Mouse (Mus musculus): Measurements from ENCODE around the gene Klhdc7a. TPM values are rescaled to one million over a fixed set of nuclear protein-coding genes. Genes with fewer than 3 reads are reported as not detected.

Gene Klhdc7a
- total and polyA plus RNA-seq, 3 experiments: 0.11 TPM; not detected in 2

DNA sequence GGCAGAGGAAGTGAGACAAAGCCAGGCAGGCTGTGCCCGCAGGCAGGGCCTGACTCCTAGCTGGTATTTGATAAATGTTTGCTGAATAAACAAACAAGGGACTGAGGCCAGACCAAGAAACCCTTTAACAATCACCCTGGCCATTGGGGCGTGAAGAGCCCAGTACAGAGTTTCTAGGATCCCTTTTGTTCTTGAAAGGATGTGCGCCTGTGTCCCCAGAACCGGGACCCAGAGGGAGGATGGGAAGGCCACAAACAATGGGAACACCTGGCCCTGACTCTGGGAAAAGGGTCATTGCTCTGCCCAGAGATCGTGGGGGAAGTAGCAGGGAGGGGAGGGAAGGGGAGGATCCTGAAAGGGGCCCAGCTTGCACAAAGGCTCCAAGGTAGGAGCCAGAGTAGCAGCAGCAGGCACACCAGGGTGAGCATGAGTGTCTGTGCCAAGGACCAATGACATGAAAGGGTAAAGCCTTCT, 9.5 kb upstream of the Klhdc7a start:
- ATAC-seq (ENCODE audit: extremely low read depth, insufficient number of reproducible peaks, low FRiP score, poor library complexity, severe bottlenecking) (no peak), DNase-seq (ENCODE audit: low spot score) (no peak)
- H3K27me3 ChIP-seq (ENCODE audit: insufficient read depth, low read length): no peaks in the 10 kb centered on the region
- no peak for TF ChIP-seq GATA1 (IDR thresholded peaks at IDR 0.05; ENCODE audit: borderline replicate concordance, low read length)
- no peak for TF ChIP-seq GATA2 (IDR thresholded peaks at IDR 0.05; ENCODE audit: borderline replicate concordance, low read depth, low read length)
- TF ChIP-seq CTCF (IDR thresholded peaks at IDR 0.05; ENCODE audit: low read depth, low read length): no peak
- TF ChIP-seq POLR2AphosphoS5 (IDR thresholded peaks at IDR 0.05; ENCODE audit: insufficient replicate concordance, low read depth, low read length): no peak
- no peak for TF ChIP-seq TAL1 (conservative IDR thresholded peaks at IDR 0.05; ENCODE audit: low read depth, low read length)
- H3K4me1 ChIP-seq (ENCODE audit: insufficient read depth, low read depth, low read length): no peaks in the 10 kb centered on the region
- peaks cover 96% of the 10 kb centered on the region for H3K9me3 ChIP-seq (replicated peaks)
- H3K36me3 ChIP-seq (replicated peaks): no peaks in the 10 kb centered on the region
- no peak overlapping the region for H3K4me3 ChIP-seq (ENCODE audit: low read depth, low read length)

DNA sequence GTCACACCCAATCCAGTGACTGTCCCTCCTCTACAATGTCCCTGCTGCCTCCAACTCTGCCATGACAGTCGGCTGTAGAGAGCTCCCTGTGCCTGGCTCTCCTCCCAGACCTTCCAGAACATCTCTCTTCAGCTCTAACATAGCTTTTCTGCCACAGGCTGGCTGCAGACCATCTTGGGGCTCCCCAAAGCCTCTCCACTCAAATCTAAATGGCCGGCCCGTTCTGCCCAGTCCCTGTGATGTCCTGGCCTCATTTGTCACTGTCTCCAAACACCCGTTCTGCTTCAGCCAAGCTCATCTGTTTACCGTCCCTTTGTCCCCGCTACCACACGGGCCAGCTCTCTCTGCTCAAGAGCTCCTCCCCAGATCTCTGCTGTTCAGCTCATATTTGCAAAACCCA, 6.7 kb upstream of the Klhdc7a start:
- DNase-seq (ENCODE audit: low spot score) (no peak), ATAC-seq (ENCODE audit: extremely low read depth, insufficient number of reproducible peaks, low FRiP score, poor library complexity, severe bottlenecking) (no peak)
- Histone ChIP-seq H3K36me3 (replicated peaks) (no peaks in the 10 kb centered on the region), H3K27me3 (ENCODE audit: insufficient read depth, low read length) (no peaks in the 10 kb centered on the region), H3K4me1 (ENCODE audit: insufficient read depth, low read depth, low read length) (no peaks in the 10 kb centered on the region), H3K4me3 (ENCODE audit: low read depth, low read length) (no peak overlapping the region), H3K9me3 (replicated peaks) (peaks cover 95% of the 10 kb centered on the region)
- TF ChIP-seq CTCF (IDR thresholded peaks at IDR 0.05; ENCODE audit: low read depth, low read length): no peak
- TF ChIP-seq GATA1 (IDR thresholded peaks at IDR 0.05; ENCODE audit: borderline replicate concordance, low read length): no peak
- TF ChIP-seq TAL1 (conservative IDR thresholded peaks at IDR 0.05; ENCODE audit: low read depth, low read length): no peak
- TF ChIP-seq POLR2AphosphoS5 (IDR thresholded peaks at IDR 0.05; ENCODE audit: insufficient replicate concordance, low read depth, low read length): no peak
- no peak for TF ChIP-seq GATA2 (IDR thresholded peaks at IDR 0.05; ENCODE audit: borderline replicate concordance, low read depth, low read length)

DNA sequence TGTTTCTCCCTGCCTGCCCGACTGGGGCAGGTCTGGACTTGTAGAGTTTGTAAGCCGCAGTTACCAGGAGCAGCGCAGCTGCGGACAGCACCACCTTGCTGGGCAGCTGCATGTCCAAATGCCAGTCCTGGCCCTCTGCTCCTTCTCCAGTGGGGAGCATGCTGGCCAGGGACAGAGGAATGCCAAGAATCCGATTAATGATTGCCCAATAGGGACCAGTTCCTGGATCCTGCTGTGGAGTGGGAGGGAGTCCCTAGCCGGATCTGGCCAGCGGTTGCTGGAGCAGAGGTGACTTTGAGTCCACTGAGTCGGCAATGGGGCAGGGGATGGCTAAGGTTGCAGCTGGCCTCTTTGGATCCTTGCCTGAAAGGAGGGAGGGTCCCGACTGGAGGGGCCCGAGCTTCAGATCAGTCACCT, 343 bp downstream of the Klhdc7a start:
- no peak for ATAC-seq (ENCODE audit: extremely low read depth, insufficient number of reproducible peaks, low FRiP score, poor library complexity, severe bottlenecking)
- Histone ChIP-seq H3K36me3 (replicated peaks) (no peaks in the 10 kb centered on the region), H3K4me1 (ENCODE audit: insufficient read depth, low read depth, low read length) (no peaks in the 10 kb centered on the region), H3K27me3 (ENCODE audit: insufficient read depth, low read length) (no peaks in the 10 kb centered on the region), H3K9me3 (replicated peaks) (peaks cover 92% of the 10 kb centered on the region), H3K4me3 (ENCODE audit: low read depth, low read length) (no peak overlapping the region)
- no peak for DNase-seq (ENCODE audit: low spot score)
- TF ChIP-seq TAL1 (conservative IDR thresholded peaks at IDR 0.05; ENCODE audit: low read depth, low read length) (no peak), GATA1 (IDR thresholded peaks at IDR 0.05; ENCODE audit: borderline replicate concordance, low read length) (no peak), POLR2AphosphoS5 (IDR thresholded peaks at IDR 0.05; ENCODE audit: insufficient replicate concordance, low read depth, low read length) (no peak), CTCF (IDR thresholded peaks at IDR 0.05; ENCODE audit: low read depth, low read length) (no peak), GATA2 (IDR thresholded peaks at IDR 0.05; ENCODE audit: borderline replicate concordance, low read depth, low read length) (no peak)

DNA sequence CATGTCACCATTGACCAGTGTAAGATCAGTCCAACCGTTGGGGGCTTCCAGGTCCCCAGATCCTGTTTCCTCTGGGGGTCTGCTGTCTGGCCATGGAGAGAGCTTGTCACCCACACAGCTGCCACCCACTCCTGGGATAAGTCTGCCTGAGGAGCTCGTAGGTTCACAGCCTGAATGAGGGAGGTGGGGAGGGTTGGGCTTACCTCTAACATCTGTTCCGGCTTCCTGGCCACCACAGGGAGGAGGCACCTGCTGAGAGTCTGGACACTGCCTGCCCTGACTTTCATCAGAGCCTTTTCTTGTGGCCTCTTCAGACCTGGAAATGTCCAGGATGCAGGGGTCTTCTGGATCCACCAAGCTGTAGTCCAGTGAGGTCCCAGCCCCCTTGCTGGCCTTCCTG, 845 bp downstream of the Klhdc7a start:
- TF ChIP-seq GATA1 (IDR thresholded peaks at IDR 0.05; ENCODE audit: borderline replicate concordance, low read length): no peak
- TF ChIP-seq TAL1 (conservative IDR thresholded peaks at IDR 0.05; ENCODE audit: low read depth, low read length): no peak
- no peak for TF ChIP-seq POLR2AphosphoS5 (IDR thresholded peaks at IDR 0.05; ENCODE audit: insufficient replicate concordance, low read depth, low read length)
- no peak for TF ChIP-seq GATA2 (IDR thresholded peaks at IDR 0.05; ENCODE audit: borderline replicate concordance, low read depth, low read length)
- H3K4me1 ChIP-seq (ENCODE audit: insufficient read depth, low read depth, low read length): no peaks in the 10 kb centered on the region
- H3K36me3 ChIP-seq (replicated peaks): no peaks in the 10 kb centered on the region
- H3K4me3 ChIP-seq (ENCODE audit: low read depth, low read length): no peak overlapping the region
- peaks cover 88% of the 10 kb centered on the region for H3K9me3 ChIP-seq (replicated peaks)
- no peak for DNase-seq (ENCODE audit: low spot score)
- H3K27me3 ChIP-seq (ENCODE audit: insufficient read depth, low read length): no peaks in the 10 kb centered on the region
- no peak for ATAC-seq (ENCODE audit: extremely low read depth, insufficient number of reproducible peaks, low FRiP score, poor library complexity, severe bottlenecking)

DNA sequence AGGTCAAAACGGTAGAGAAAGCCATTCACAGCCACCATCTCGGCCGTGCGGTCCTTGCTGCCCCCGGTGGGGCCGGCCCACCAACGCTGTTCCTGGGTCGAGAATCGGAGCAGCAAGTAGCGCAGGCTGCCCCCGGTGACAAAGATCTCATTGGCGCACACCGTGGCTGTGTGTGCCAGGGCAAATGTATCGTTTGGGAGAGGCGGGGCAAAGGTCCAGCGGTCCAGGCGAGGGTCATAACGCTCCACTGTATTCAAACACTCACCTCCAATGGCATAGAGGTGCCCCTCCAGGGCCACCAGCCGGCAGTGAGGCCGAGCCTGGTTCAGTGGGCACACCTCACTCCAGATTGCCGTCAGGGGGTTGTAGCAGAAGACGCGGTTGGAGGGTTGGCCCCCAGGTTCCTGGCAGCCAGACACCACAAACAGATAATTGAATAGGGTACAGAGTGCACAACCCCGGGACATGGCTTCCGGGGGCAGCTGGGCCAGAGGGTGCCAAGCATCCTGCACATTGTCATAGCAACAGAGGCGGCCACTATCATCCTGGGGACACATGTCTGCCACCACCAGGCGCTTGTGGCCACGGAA, 2.1 kb downstream of the Klhdc7a start:
- Histone ChIP-seq H3K27me3 (ENCODE audit: insufficient read depth, low read length) (no peaks in the 10 kb centered on the region), H3K36me3 (replicated peaks) (no peaks in the 10 kb centered on the region), H3K4me3 (ENCODE audit: low read depth, low read length) (peak overlapping the region; percentile 28; the same call in 1 of the 2 replicates), H3K9me3 (replicated peaks) (peaks cover 85% of the 10 kb centered on the region), H3K4me1 (ENCODE audit: insufficient read depth, low read depth, low read length) (no peaks in the 10 kb centered on the region)
- no peak for DNase-seq (ENCODE audit: low spot score)
- no peak for ATAC-seq (ENCODE audit: extremely low read depth, insufficient number of reproducible peaks, low FRiP score, poor library complexity, severe bottlenecking)
- TF ChIP-seq GATA1 (IDR thresholded peaks at IDR 0.05; ENCODE audit: borderline replicate concordance, low read length): no peak

DNA sequence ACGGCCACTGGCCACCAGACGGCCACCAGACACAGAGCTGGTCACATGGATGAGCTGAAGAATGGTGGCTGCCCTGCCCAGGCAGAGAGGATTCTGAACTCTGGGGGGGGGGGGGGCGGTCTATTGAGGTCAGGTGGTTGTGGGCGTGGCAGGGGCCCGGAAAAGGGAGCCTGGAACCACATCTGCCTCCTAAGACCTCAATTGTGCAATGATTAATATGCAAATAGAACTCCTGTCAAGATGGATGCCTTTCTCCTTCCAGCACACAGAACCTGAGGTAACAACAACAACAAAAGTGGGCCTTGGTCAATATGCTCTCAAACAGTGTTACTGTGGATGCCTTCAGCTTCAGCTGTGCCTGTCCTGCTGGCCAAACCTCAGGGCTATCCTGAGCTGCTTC, 3.4 kb downstream of the Klhdc7a start:
- ATAC-seq (ENCODE audit: extremely low read depth, insufficient number of reproducible peaks, low FRiP score, poor library complexity, severe bottlenecking): no peak
- H3K36me3 ChIP-seq (replicated peaks): no peaks in the 10 kb centered on the region
- H3K27me3 ChIP-seq (ENCODE audit: insufficient read depth, low read length): no peaks in the 10 kb centered on the region
- no peak for DNase-seq (ENCODE audit: low spot score)
- no peak overlapping the region for H3K4me3 ChIP-seq (ENCODE audit: low read depth, low read length)
- H3K4me1 ChIP-seq (ENCODE audit: insufficient read depth, low read depth, low read length): no peaks in the 10 kb centered on the region
- TF ChIP-seq GATA2 (IDR thresholded peaks at IDR 0.05; ENCODE audit: borderline replicate concordance, low read depth, low read length): no peak
- TF ChIP-seq TAL1 (conservative IDR thresholded peaks at IDR 0.05; ENCODE audit: low read depth, low read length): no peak
- no peak for TF ChIP-seq CTCF (IDR thresholded peaks at IDR 0.05; ENCODE audit: low read depth, low read length)
- TF ChIP-seq GATA1 (IDR thresholded peaks at IDR 0.05; ENCODE audit: borderline replicate concordance, low read length): no peak
- no peak for TF ChIP-seq POLR2AphosphoS5 (IDR thresholded peaks at IDR 0.05; ENCODE audit: insufficient replicate concordance, low read depth, low read length)
- H3K9me3 ChIP-seq (replicated peaks): peaks cover 85% of the 10 kb centered on the region

All from G1E (cell line).